Mouse (Mus musculus) MEL (cell line): ENCODE results near the gene Ubiad1.

Experiments used
- CHD1 ChIP-seq: IDR thresholded peaks from 2 replicates; pipeline ENCODE4 v1.6.1; 2012; ENCODE audit warnings: low read depth, mild to moderate bottlenecking, inconsistent platforms, low read length, improper control_type of control experiment
- CTCF ChIP-seq, 3 experiments: IDR thresholded peaks in 2 of 3; conservative IDR thresholded peaks in 1 of 3; 2 replicates each; pipeline ENCODE4 v1.5.1; 2011 to 2012; ENCODE audit warnings: low read length in 3 of 3, low read depth in 2 of 3, mild to moderate bottlenecking in 2 of 3, improper control_type of control experiment in 1 of 3, inconsistent platforms in 1 of 3, mixed read lengths in 1 of 3, moderate library complexity in 1 of 3; ENCODE audit not compliant: control insufficient read depth in 1 of 3, insufficient read depth in 1 of 3, poor library complexity in 1 of 3, severe bottlenecking in 1 of 3
- EP300 ChIP-seq, 2 experiments: IDR thresholded peaks; 2 replicates each; pipeline ENCODE4 v1.6.1; 2011; ENCODE audit warnings: improper control_type of control experiment in 2 of 2, low read length in 2 of 2, low read depth in 1 of 2, mild to moderate bottlenecking in 1 of 2
- JUND ChIP-seq: IDR thresholded peaks from 2 replicates; pipeline ENCODE4 v1.6.1; 2011; ENCODE audit warnings: low read depth, mild to moderate bottlenecking, improper control_type of control experiment, low read length
- POLR2A ChIP-seq, 2 experiments: IDR thresholded peaks; 2 replicates each; pipeline ENCODE4 v1.6.1; 2011 to 2012; ENCODE audit warnings: low read length in 2 of 2, mild to moderate bottlenecking in 2 of 2, control low read depth in 1 of 2, improper control_type of control experiment in 1 of 2, low read depth in 1 of 2, moderate library complexity in 1 of 2; ENCODE audit not compliant: control insufficient read depth in 1 of 2, insufficient read depth in 1 of 2, poor library complexity in 1 of 2

DNA sequence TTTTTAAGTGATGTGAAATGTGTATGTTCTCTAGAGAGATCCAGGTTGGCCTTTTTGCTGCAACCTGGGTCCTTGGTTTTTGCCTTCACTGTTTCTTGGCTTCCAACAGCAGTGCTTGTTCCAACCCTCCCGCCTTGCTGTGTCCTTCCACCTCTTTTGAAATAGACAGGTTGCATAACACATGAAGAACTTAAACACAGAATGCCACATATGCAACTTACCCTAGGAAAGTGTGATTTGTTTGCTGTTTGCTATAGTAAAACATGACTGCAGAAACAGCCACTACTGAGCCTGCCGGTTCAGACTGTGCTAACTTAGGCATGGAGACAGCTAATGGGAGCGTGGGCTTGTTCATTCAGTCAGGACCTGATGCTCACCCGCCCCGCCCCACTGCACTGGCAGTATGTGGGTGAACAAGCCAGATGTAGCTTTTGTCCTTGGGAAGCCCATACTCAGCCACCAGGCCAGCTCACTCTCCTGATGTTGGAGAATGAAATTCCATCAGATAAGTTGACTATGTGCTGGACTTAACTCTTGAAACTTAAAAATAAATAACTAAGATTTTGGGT lies 22.0 kb upstream of the Ubiad1 start:
- TF ChIP-seq POLR2A (IDR thresholded peaks at IDR 0.05; ENCODE audit: control insufficient read depth in 1 of 2, insufficient read depth in 1 of 2, low read depth in 1 of 2, low read length in 2 of 2, poor library complexity in 1 of 2): no peak
- no peak for TF ChIP-seq CTCF (IDR thresholded peaks at IDR 0.05 in 2 of 3, conservative IDR thresholded peaks at IDR 0.05 in 1 of 3; ENCODE audit: control insufficient read depth in 1 of 3, insufficient read depth in 1 of 3, low read depth in 2 of 3, low read length in 3 of 3, poor library complexity in 1 of 3, severe bottlenecking in 1 of 3)
- no peak for TF ChIP-seq JUND
- no peak for TF ChIP-seq CHD1
- TF ChIP-seq EP300 (IDR thresholded peaks at IDR 0.05; ENCODE audit: low read depth in 1 of 2, low read length in 2 of 2): no peak
